Mouse (Mus musculus) urinary bladder, postnatal 25 days (tissue): ENCODE data around the gene Serp1.

Experiments used
- DNase-seq: peaks from one replicate; pipeline ENCODE4 v3.0.0; 2022; ENCODE audit warnings: low spot score

Serp1 gene

DNA sequence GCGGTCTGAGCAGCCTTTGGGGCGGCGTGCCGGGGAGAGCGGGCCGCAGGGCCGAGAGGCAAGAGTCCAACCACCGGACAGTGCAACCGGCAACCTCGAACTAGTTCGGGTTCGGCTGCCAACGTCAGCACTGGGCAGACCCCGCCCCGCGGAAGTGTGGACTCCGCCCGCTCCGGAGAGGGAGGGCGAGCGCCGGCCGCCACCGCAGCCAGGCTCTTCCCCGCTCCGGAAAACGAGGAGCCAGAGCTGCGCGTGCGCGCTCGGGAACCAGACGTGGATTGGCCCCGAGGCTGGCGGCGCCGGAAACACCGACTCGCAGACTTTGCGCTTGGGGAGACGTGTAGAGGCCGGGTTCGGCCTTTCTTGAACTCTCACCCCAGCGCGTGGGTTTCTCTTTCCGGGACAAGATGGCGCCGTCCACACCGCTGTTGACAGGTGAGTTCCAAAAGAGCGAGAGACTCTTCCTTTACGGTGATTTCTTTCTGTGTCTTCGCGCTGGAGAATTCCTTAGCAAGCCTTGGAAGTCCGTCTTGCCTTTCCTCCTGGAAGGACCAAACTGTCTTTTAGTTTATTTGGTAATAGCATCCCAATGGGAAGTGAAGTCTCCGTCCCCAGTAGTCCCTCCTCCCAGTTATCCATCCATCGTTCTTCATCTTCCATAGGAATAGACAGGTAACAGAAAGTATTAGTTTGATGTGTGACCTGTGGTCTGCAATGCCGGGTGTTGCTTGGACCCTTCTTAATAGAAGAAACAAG is at the start of gene Serp1, which contains the start of gene Eif2a:
Serp1 (minus strand) TSS at position 241 of the 756 bp plus-strand sequence.
Eif2a (plus strand) TSS at position 170 of the 756 bp plus-strand sequence.
- DNase-seq: peak; percentile 95

DNA sequence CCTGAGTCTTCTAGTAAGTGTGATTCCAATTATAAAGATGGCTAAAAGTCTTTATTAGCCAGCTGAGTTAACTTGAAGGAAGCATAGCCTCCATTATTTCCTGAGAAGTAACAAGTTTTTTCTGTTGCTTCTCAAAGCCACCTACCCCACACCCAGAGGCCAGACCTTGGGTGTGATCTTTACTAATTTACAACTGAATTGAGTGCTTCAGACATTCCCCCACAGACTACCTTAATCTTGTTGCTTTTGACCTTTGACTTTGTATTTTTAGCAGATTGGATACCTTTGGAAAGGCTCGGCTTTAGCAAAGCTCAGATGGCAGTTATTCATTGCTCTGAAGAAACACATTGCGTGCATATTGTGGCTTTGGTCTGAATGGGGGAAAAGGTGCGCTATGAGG is 45.1 kb upstream of the Serp1 start:
- DNase-seq: no peak

DNA sequence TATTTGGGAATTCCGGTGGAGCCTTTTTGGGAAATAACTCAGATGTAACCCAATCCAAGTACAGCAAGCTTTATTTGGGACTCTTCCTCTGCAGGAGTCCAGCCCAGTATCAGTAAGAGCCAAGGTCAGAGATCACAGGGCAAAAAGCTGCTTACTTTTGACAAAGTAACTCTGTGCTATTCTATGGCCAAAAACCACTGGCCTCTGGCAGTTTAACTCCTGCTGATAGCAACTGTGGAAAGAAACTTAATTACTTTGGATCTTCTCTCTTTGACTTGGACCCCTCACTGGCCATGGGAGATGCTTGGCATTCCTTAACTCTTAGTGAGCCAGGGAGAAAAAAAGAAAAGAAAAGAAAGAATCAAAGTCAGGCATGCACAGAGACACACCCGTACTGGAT is 35.7 kb upstream of the Serp1 start:
- DNase-seq: no peak

DNA sequence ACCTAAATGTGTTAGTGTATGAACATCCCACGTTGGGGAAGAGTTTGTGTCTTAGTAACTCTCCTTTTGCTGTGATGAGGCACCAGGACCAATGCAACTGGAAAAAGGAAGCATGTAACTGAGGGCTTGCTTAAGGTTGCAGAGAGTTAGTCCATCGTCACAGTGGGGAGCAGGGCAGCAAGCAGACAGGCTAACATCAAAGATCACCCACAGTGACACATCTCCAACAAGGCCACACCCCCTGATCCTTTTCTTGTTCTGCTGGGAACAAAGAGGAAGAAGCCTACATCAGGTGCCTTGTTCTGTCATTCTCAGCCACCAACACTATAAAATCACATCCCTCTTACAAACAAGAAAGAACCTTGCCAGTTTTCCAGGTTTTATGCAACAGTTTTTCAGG is 34.2 kb upstream of the Serp1 start:
- no peak for DNase-seq

DNA sequence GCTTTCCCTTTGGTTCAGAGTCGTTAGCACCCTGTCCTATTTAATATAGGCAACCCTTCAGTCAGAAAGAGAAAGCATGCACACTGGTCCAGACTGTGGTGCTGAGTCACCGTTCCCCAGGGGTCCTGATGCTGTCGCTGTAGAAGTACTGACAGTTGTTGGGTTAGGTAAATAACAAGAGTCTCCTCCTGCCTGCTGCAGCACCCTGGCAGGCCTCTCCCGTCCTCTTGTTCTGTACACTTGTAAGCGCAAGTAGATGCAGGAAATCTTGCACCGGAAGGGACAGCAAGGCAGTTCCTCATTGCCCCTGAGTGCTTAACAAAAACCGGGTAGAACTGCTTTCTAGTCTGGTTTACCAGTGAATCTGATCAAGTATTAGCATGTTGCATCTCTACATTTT is 31.0 kb upstream of the Serp1 start:
- DNase-seq: no peak

DNA sequence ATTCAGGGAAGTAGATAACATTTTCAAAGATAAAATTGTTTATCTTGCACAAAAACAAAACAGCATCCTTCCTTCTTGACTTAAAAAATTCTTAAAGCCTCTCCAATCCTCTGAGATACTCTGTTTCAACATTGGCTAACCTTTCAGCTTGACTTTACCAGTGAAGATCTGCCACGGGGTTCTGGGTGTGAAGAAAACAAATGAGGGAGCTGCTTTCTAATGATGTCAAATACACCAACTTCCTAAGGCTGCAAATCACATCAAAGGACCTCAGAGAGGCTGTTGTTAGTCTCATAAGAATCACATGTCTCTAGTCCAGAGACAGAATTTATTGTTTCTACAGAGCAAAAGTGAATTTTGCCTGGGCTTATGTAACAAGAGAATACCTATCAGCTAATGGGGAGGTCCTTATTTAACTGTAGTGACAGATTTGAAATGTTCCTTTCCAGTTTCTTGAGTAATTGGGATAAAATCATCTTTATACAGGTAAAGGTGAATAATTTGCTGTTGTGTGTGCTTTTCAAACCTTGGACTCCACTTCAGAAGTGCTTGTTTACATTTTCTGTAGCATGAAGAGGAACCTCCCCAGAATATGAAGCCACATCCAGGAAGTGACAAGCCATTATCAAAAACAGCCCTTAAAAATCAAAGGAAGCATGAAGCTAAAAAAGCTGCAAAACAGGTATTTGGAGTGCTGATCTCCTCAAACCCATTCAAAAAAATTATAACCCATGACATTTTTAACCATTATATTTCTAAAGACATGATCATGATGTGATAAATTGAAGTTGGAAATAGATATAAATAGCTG is 26.5 kb upstream of the Serp1 start:
- DNase-seq: no peak

DNA sequence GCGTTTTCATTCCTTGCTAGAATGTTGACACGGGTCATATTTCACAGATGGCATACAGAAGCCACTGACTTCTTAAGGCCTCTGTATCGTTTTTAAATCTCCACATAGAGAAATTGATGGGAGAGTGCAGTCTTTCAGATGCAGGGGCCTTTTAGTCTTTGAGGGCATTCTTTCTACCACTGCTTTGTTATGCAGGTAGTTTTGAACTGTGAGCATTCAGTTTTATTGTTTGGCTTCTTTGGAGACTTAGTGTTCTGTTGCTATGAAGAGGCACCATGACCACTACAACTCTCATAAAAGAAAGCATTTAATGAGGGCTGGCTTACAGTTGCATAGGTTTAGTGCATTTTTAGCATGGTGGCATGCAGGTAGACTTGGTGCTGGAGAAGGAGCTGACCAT is 10.9 kb upstream of the Serp1 start:
- DNase-seq: no peak

DNA sequence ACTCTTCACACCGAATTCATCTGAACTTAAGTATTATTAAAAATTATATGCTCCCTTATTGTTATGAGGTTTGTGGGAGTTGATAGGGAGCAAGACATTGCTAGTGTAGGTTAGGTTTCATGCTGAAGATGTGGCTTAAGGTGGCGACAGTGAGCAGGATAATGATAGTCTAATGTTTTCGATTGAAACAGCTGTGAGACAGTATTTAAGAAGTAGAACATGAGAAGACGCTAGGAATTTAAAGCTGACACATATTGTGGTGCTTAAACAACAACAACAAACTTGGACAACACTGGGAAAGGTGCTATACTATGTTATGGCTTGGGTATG is 681 bp upstream of the Serp1 start:
- DNase-seq: no peak

DNA sequence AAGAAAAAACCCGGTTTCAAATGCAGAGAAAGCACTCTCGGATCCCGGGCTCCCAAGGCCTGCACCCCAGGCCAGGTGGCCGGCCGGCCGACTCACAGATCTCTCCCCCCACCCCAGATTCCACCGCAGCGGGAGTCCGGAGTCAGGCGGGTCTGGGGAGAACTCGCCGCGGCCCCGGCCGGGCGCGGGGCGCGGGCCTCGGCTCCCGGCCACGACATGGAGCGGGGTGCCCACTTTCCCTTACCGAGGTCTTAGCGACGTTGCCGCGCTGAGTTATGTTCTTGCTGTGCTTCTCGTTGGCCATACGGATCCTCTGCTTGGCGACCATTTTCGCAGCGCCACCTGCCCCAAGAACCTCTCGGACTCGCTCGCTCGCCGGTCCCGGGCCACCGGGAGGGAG is 526 bp downstream of the Serp1 start:
- DNase-seq: no peak

DNA sequence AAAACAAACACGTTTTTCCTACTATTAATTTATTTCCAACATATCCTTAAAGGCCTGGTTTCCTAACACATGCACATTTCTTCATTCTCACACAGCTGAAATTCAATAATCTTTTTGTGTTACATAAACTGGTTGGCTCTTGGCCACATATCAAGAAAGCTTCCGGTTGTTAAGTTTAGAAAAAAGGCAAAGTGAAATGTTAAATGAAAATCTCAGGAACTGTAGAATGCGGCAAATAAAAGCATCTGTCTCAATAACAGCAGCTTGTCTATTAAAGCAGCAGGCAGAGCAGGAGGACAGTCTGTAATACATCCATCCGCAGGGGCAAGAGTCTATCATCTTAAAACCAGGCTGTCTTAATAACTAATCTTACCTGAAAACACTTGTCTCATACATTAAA is 1.4 kb downstream of the Serp1 start:
- no peak for DNase-seq

DNA sequence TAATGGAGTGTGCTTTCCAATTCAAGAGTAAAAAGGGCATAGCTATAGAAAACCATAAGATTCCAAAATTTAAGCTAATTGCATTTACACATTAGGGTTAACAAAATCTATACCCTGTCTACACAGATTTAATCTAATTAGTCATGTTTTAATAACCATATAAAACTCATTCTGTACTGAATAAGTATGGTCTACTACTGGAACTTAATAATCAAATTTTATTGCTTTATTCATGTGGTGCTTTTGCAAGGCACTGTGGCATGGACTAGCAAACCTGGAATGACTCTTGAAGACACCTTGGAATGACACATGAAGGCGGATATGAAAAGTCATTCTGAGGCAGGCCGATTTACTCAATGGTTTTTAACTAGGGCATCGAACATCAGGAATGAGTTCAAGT is 2.3 kb downstream of the Serp1 start:
- DNase-seq: no peak

DNA sequence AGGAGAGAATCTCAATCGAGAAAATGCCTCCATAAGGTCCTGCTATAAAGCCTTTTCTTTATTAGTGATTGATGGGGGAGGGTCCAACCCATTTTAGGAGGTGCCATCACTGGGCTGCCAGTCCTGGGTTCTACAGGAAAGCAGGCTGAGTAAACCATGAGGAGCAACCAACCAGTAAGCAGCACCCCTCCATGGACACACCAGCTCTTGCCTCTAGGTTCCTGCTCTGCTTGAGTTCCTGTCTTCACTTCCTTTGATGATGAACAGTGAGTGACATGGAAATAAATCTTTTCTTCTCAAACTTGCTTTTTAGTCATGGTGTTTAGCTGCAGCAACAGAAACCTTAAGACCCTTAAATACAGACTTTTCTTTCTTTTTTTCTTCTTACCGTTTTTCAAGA is 4.3 kb downstream of the Serp1 start:
- DNase-seq: no peak

DNA sequence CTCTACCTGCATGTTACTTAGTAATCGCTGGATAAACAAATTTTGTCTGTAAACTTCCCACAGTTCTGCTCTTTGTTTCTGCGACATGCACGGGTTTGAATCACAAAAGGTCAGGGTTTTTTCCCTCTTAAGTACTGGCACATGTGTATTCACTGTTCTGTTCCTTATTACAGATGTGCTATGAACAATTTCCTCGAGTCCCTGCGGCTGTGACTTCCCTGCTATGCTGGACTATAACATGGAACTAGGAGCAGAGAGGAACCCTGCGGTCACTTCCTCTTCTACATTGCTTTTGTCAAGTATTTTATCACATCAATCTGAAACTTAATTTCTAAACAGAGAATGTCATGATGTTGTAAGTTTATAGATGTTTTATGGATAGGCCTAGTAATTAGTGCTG is 5.4 kb downstream of the Serp1 start:
- DNase-seq: no peak

DNA sequence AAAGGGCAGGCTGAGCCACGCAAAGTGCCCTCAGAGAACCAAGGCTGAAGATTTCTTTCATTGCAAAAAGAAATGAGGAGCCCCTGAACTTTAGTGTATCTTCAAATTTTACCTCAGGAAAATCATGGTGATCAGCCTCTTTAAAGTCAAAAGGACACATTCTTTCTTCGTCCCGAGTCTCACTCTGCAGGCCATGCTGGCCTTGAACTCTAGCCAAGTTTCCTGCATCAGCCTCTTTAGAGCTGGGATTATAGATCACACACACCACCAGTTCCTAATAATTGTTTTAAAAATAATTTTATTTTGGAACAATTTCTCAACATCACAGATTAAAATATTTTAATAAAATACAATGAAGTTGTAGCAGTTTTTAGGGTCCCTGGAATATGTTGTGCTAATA is 6.2 kb downstream of the Serp1 start:
- DNase-seq: no peak

DNA sequence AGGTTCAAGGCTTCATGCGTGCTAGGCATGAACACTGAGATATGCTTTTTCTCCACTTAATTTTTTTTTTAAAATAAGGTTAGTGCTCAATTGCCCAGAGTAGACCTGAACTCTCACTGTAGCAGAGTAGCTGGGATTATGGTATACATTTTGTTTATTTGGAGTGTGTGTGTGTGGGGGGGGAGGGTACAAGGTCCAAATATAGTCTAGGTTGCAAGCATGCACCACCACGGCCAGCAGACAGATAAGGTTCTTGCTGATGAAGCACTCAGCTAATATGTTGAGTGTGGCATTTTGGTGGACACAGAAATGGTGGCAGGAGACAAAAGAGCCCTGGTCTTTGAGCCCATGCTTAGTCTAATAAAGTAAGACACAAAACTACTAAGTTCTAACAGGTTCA is 6.7 kb downstream of the Serp1 start:
- DNase-seq: no peak

DNA sequence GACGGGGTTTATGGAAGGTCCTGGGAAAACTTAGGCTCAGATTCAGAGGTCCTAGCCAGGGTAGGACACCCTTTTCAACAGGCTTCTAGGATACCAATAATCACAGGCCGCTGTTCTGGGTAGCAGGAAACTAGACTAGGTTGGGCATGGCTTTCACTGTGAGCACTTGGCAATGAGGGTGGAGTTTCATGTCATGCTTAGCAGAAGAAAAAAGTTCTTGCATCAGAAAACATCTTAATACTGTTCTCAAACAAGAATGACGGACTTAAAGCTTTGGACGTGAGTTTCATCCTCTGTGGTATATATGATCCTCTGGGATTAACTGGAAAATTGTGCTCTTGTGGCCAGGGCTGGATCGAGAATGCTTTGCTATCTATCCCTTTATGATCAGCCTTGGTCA is 7.9 kb downstream of the Serp1 start:
- no peak for DNase-seq

DNA sequence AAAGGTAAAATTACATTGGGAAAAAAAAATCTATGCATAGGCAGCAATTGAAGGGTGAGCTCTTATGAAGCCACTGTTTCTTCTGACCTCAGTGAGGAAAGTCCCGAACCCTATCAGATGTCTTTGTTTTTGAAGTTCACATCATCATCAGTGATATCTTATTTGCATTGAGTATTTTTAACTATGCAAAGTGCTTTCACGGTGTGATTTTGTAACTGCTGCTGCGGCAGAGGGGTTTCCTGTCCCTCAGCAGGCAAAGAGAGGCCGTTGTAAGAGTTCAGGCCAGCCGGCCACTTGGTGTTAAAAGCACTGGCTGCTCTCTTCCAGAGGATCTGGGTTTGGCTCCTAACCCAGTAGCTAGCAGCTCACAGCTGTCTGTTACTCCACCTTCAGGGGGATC is 8.4 kb downstream of the Serp1 start:
- no peak for DNase-seq

DNA sequence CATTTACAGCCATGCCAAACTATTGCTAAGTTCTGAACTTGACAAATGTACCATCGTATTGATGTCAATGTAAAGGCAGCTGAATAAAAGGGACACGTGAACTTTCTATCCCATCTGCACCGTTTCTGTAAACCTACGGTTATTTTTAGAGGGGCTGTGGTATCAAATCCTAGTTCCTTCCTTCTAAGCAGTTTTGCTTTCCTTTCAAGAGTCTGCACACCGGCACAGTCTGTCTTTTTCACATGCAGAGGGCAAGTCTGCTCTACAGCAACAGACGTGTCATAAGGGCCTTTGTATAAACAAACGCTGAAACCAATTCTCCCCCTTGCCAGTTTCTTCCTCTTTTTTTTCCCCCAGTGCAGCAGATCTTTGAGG is 9.1 kb downstream of the Serp1 start:
- no peak for DNase-seq

DNA sequence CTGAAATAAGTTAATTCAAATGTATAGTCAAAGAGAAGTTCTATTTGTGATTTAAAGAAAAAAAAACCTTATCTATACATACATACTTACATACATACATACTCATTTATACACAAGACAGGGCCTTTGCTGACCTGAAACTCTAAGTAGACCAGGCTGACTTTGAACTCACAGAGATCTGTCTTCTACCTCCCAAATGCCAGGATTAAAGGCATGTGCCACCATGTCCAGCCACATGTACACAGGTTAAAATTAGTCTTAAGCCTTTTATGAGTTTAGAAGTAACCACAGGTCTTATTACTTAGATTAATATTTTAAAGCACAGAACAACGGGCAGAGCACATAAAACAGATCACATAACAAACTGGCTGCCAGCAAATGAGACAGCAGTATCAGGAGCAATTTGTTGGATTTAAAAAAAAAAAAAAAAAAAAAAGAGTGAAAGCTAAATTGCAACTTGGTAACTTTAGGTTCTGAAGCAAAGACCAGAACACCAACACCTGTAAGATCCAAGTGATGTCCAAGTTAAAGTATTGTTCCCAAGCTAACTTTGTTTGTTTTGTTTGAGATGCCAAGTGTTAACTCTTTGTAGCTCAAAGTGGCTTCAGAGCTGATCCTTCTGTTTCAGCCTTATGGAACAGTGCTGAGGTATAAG is 9.6 kb downstream of the Serp1 start:
- no peak for DNase-seq

DNA sequence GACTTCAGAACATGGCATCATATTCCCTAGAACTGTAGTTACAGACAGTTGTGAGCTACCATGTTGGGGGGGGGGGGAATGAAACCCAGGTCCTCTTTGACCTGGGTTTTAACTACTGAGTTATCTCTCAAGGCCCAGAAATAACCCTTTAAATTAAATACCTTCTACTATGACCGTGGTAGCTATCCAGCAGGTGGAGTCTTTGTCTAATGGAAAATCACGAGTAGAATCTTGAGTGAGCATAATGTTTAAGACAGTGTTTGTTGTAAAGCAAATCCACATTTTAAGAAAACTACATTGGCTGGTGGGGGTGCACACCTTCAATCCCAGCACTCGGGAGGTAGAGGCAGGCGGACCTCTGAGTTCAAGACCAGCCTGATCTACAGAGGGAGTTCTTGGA is 12.2 kb downstream of the Serp1 start:
- no peak for DNase-seq

DNA sequence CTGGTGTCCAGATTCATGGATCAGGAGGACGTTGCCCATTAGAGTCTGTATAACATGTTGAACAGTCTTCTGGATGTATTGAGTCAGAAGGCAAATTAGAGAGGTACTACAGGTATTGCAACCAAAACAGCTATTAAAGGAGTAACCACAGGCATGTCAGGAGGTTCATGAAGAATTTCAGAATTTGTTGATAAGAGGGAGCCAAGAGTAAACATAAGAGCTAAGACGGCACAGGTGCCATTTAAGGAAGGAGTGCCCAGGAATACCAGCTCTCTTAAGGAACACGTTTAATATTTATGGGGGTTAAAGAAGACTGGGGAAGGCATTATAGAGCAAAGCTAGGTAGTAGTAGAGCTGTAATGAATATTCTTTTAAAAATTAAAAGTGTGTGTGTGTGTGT is 13.0 kb downstream of the Serp1 start:
- no peak for DNase-seq

DNA sequence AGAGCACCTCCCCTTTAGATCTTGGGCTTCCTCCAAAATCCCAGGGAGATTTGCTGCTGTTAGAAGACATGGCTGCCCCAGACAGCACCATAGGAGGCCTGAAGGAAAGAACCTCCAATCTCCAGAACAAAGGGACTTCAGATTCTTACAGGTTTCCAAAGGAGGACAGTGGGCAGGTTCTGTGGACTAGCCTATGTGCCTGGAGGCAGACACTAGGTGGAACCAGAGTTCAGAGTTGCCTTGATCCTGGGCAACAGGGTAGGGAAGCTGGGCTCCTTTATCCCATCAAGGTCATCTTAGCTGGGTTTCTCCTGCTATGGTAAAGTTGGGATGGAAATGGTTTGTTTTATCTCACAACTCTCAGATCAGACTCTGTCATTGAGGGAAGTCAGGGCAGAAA is 14.1 kb downstream of the Serp1 start:
- DNase-seq: no peak

DNA sequence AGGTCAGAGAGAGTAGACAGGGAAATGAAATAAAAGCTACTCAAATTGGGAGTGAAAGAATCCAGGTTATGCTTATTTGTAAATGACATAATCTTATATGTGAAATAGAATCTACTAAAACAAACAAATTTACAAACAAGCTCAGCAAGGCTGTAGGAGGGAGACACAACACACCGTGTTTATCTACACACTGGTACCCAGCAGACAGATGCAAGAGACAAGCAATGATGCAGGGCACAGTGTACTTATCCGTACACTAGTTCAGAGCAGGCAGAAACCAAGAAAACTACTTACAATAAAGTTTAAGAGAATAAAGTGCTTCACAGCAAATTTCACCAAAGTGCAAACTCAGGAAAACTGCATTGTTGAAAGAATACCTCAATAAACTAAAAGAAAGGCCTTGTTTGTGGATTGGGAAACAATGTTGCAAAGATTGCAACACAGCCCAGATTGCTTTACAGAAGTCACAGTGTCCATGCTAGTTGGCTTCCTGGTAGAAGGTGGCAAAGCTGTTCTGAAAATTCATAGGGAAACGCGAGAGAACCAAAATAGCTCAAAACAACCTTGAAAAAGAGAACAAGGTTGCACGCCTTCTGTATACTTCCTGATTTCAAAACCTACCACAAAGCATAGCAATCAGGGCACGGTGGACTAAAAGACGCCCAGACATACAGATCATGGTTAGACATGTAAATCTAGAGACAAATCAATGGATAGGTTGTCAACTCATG is 17.5 kb downstream of the Serp1 start:
- DNase-seq: no peak
